Mouse (Mus musculus) cerebellum, adult 2 months (tissue): Measurements from ENCODE around the gene 0610010K14Rik. TPM values are rescaled to one million over a fixed set of nuclear protein-coding genes. Genes with fewer than 3 reads are reported as not detected.

Experiments used
- DNase-seq, 2 experiments: peaks; one replicate each; pipeline ENCODE4 v3.0.0; 2021
- H3K27ac ChIP-seq: fragments of 200-500 bp; 2 replicates; pipeline ENCODE4 v1.5.1; 2012; ENCODE audit warnings: low read length, control low read depth, inconsistent platforms; ENCODE audit not compliant: insufficient read depth
- H3K27me3 ChIP-seq: fragments of 200-500 bp; 2 replicates; pipeline ENCODE4 v1.6.1; 2012; ENCODE audit warnings: inconsistent platforms, mild to moderate bottlenecking, low read length, moderate library complexity; ENCODE audit not compliant: control insufficient read depth, insufficient read depth
- H3K4me1 ChIP-seq: fragments of 200-500 bp; 2 replicates; pipeline ENCODE4 v1.6.1; 2011; ENCODE audit warnings: low read length; ENCODE audit not compliant: control insufficient read depth, insufficient read depth
- H3K4me3 ChIP-seq: fragments of 200-500 bp; replicated peaks from 2 replicates; pipeline ENCODE3; 2011; ENCODE audit warnings: mild to moderate bottlenecking, low read depth, low read length, control low read depth; ENCODE audit not compliant: insufficient read depth
- CTCF ChIP-seq: fragments of 200-500 bp; IDR thresholded peaks from 2 replicates; pipeline ENCODE4 v1.5.1; 2011; ENCODE audit warnings: low read depth, mild to moderate bottlenecking, control low read depth, low read length, moderate library complexity, borderline replicate concordance; ENCODE audit not compliant: insufficient read depth
- POLR2A ChIP-seq: fragments of 200-500 bp; IDR thresholded peaks from 2 replicates; pipeline ENCODE4 v1.6.1; 2011; ENCODE audit warnings: low read length, control low read depth, borderline replicate concordance; ENCODE audit not compliant: insufficient read depth
- WGBS: fragments of 180-500 bp; shearing (Covaris S2); methylation state at CpG from one replicate; pipeline ENCODE4 v1.1.7; 2018; 5-methylcytosine and 5-hydroxymethylcytosine counted together
- polyA plus RNA-seq: library from polyadenylated mRNA; depleted of rRNA; stranded (reverse); fragments of >200 nt; gene quantifications from 2 replicates; pipeline ENCODE4 v1.2.3, GENCODE M21; 2012

0610010K14Rik gene
- polyA plus RNA-seq, 1 experiment: 94.0 TPM

- peak overlapping the region; percentile 82 for H3K4me3 ChIP-seq
- H3K4me1 ChIP-seq: peaks cover 10% of the 10 kb centered on the region
- no peak for TF ChIP-seq POLR2A
- TF ChIP-seq CTCF: no peak
- peak in 1 of 2 experiments; percentile 42 for DNase-seq
- H3K27ac ChIP-seq: peak overlapping the region; percentile 47; the same call in 1 of the 2 replicates
- H3K27me3 ChIP-seq: no peaks in the 10 kb centered on the region
- WGBS: 66% methylated on average over 15 of the region's 15 CpGs
These were observed 18.8 kb downstream of the 0610010K14Rik start for GRCm38 (mm10) chr11:70218741-70219470.

- Histone ChIP-seq H3K27me3 (no peaks in the 10 kb centered on the region), H3K27ac (no peak overlapping the region), H3K4me1 (peaks cover 10% of the 10 kb centered on the region), H3K4me3 (no peak overlapping the region)
- WGBS: 84% methylated on average over 4 of the region's 4 CpGs
- DNase-seq: no peak
- TF ChIP-seq POLR2A: no peak
- TF ChIP-seq CTCF: no peak
These were observed 19.7 kb downstream of the 0610010K14Rik start for GRCm38 (mm10) chr11:70218039-70218438.

GRCm38 (mm10) chr11:70216103-70216502 is 21.6 kb downstream of the 0610010K14Rik start:
- 48% methylated on average over 3 of the region's 3 CpGs for WGBS
- TF ChIP-seq POLR2A: no peak
- TF ChIP-seq CTCF: no peak
- DNase-seq: peak in 1 of 2 experiments; percentile 24
- peak overlapping the region; percentile 80 for H3K4me3 ChIP-seq
- H3K4me1 ChIP-seq: peaks cover 21% of the 10 kb centered on the region
- no peaks in the 10 kb centered on the region for H3K27me3 ChIP-seq
- H3K27ac ChIP-seq: no peak overlapping the region

- peak; percentile 51 to 67 for DNase-seq
- peak overlapping the region; percentile 80 for H3K4me3 ChIP-seq
- no peaks in the 10 kb centered on the region for H3K27me3 ChIP-seq
- peak overlapping the region; percentile 99 for H3K27ac ChIP-seq
- TF ChIP-seq CTCF: no peak
- TF ChIP-seq POLR2A: no peak
- WGBS: 8% methylated on average over 22 of the region's 22 CpGs
- peaks cover 21% of the 10 kb centered on the region for H3K4me1 ChIP-seq
These were observed 22.4 kb downstream of the 0610010K14Rik start for GRCm38 (mm10) chr11:70215301-70215700.

GRCm38 (mm10) chr11:70214856-70215209 is 22.9 kb downstream of the 0610010K14Rik start:
- peak overlapping the region; percentile 99 for H3K27ac ChIP-seq
- H3K4me3 ChIP-seq: peak overlapping the region; percentile 80
- no peak for DNase-seq

GRCm38 (mm10) chr11:70214191-70214855 is 23.4 kb downstream of the 0610010K14Rik start:
- H3K27me3 ChIP-seq: no peaks in the 10 kb centered on the region
- DNase-seq: peak; percentile 73 to 81
- under 1% methylated on average over 46 of the region's 46 CpGs for WGBS
- H3K4me3 ChIP-seq: peak overlapping the region; percentile 80
- TF ChIP-seq POLR2A: peak; percentile 17; the same call in 1 of the 2 replicates
- no peak for TF ChIP-seq CTCF
- H3K4me1 ChIP-seq: peaks cover 20% of the 10 kb centered on the region
- peak overlapping the region; percentile 99 for H3K27ac ChIP-seq

More at GRCm38 (mm10) chr11:70214856-70215209, 22.9 kb downstream of the 0610010K14Rik start:
- WGBS: 6% methylated on average over 18 of the region's 18 CpGs
- Histone ChIP-seq H3K27me3 (no peaks in the 10 kb centered on the region), H3K4me1 (peaks cover 21% of the 10 kb centered on the region)
- no peak for TF ChIP-seq POLR2A
- no peak for TF ChIP-seq CTCF

- Histone ChIP-seq H3K27ac (peak overlapping the region; percentile 99), H3K4me1 (peaks cover 14% of the 10 kb centered on the region), H3K4me3 (peak overlapping the region; percentile 80), H3K27me3 (no peaks in the 10 kb centered on the region)
- no peak; the same call in 1 of the 2 replicates for TF ChIP-seq CTCF
- TF ChIP-seq POLR2A: peak; percentile 71; the same call in 1 of the 2 replicates
- 2% methylated on average over 26 of the region's 26 CpGs for WGBS
- peak; percentile 85 to 88 for DNase-seq
These were observed 24.0 kb downstream of the 0610010K14Rik start for GRCm38 (mm10) chr11:70213736-70214135.
